Mouse (Mus musculus): Measurements from ENCODE around the gene Spon1. TPM values are rescaled to one million over a fixed set of nuclear protein-coding genes. Genes with fewer than 3 reads are reported as not detected.
A peak's percentile ranks its signal among the peaks of the same experiment; 100 is the strongest.

Gene Spon1
- polyA plus RNA-seq, 1 experiment: 38.2 TPM

- H3K4me1 ChIP-seq (ENCODE audit: control insufficient read depth, insufficient read depth, low read length): peaks cover 5% of the 10 kb centered on the region; the same call in 1 of the 2 replicates
- no peak for DNase-seq
- no peaks in the 10 kb centered on the region for H3K27me3 ChIP-seq (ENCODE audit: control insufficient read depth, insufficient read depth, low read length)
- no peak for TF ChIP-seq POLR2A (IDR thresholded peaks at IDR 0.05; ENCODE audit: borderline replicate concordance, insufficient read depth, low read length)
- no peak for TF ChIP-seq CTCF (IDR thresholded peaks at IDR 0.05; ENCODE audit: borderline replicate concordance, insufficient read depth, low read depth, low read length)
- peak overlapping the region; percentile 3 for H3K4me3 ChIP-seq (replicated peaks; ENCODE audit: insufficient read depth, low read depth, low read length)
- H3K27ac ChIP-seq (ENCODE audit: insufficient read depth, low read length): no peak overlapping the region; the same call in 1 of the 2 replicates
- 78% methylated on average over 6 of the region's 6 CpGs for WGBS
These were observed 2.6 kb downstream of the Spon1 start for GRCm38 (mm10) chr7:113768174-113768935.

DNA sequence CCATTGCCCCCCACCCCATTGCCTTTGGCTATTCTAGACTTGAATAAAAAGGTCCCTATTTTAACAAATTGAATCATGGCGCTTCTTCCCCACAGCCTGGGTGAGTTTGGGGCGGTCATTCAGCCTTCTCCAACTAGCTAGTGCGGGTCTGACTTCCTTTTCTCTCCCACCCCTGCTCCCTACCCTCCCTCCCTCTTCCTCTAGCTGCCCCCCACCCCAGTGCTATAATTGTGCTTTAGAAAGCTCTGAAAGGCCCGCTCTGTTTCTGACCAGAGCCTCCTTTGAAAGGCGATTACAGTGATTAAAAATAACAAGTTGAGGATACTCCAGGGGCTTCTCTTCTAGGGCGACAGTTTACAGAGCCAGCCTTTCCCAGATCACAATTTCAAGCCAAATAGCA lies 3.5 kb downstream of the Spon1 start:
- no peak for DNase-seq
- TF ChIP-seq CTCF (IDR thresholded peaks at IDR 0.05; ENCODE audit: borderline replicate concordance, insufficient read depth, low read depth, low read length): no peak
- TF ChIP-seq POLR2A (IDR thresholded peaks at IDR 0.05; ENCODE audit: borderline replicate concordance, insufficient read depth, low read length): no peak
- Histone ChIP-seq H3K27me3 (ENCODE audit: control insufficient read depth, insufficient read depth, low read length) (no peaks in the 10 kb centered on the region), H3K4me1 (ENCODE audit: control insufficient read depth, insufficient read depth, low read length) (peaks cover 5% of the 10 kb centered on the region; the same call in 1 of the 2 replicates), H3K4me3 (replicated peaks; ENCODE audit: insufficient read depth, low read depth, low read length) (no peak overlapping the region), H3K27ac (ENCODE audit: insufficient read depth, low read length) (no peak overlapping the region)
- 72% methylated on average over 6 of the region's 6 CpGs for WGBS

- H3K4me1 ChIP-seq (ENCODE audit: control insufficient read depth, insufficient read depth, low read length): peaks cover 14% of the 10 kb centered on the region; the same call in 1 of the 2 replicates
- TF ChIP-seq POLR2A (IDR thresholded peaks at IDR 0.05; ENCODE audit: borderline replicate concordance, insufficient read depth, low read length) (no peak), CTCF (IDR thresholded peaks at IDR 0.05; ENCODE audit: borderline replicate concordance, insufficient read depth, low read depth, low read length) (no peak)
- H3K27ac ChIP-seq (ENCODE audit: insufficient read depth, low read length): no peak overlapping the region
- WGBS: 90% methylated on average over 2 of the region's 2 CpGs
- DNase-seq: no peak
- no peak overlapping the region for H3K4me3 ChIP-seq (replicated peaks; ENCODE audit: insufficient read depth, low read depth, low read length)
- no peaks in the 10 kb centered on the region for H3K27me3 ChIP-seq (ENCODE audit: control insufficient read depth, insufficient read depth, low read length)
These were observed 6.3 kb downstream of the Spon1 start for GRCm38 (mm10) chr7:113772135-113772534.

DNA sequence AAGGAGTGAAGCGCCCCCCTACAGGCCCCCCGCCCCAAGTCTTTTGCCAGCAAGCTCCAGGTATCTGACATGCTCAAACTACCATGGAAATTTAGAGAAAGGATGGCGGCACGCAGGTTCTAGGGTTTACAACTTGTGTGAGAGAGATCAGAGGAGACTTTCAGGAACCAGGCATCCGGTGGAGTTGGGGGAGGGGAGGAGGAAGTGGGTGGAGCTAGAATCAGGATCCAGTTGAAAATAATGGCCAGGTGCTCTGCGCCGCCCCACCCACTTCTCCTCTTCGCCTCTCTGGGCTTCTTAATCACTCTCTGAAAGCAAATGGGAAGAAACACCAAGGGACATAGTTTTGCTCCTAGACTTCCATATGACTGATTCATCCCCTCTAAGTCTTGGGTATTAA lies 7.6 kb downstream of the Spon1 start:
- WGBS: 68% methylated on average over 8 of the region's 8 CpGs

GRCm38 (mm10) chr7:113774039-113774438 lies 8.2 kb downstream of the Spon1 start:
- DNase-seq: peak; percentile 60 to 70
- peaks cover 9% of the 10 kb centered on the region; the same call in 1 of the 2 replicates for H3K4me1 ChIP-seq (ENCODE audit: control insufficient read depth, insufficient read depth, low read length)
- TF ChIP-seq CTCF (IDR thresholded peaks at IDR 0.05; ENCODE audit: borderline replicate concordance, insufficient read depth, low read depth, low read length) (peak; percentile 72), POLR2A (IDR thresholded peaks at IDR 0.05; ENCODE audit: borderline replicate concordance, insufficient read depth, low read length) (no peak)
- WGBS: 34% methylated on average over 7 of the region's 7 CpGs
- no peak overlapping the region for H3K27ac ChIP-seq (ENCODE audit: insufficient read depth, low read length)
- no peak overlapping the region for H3K4me3 ChIP-seq (replicated peaks; ENCODE audit: insufficient read depth, low read depth, low read length)
- no peaks in the 10 kb centered on the region for H3K27me3 ChIP-seq (ENCODE audit: control insufficient read depth, insufficient read depth, low read length)

More for the DNA sequence above, 7.6 kb downstream of the Spon1 start:
- no peak overlapping the region for H3K4me3 ChIP-seq (replicated peaks; ENCODE audit: insufficient read depth, low read depth, low read length)
- DNase-seq: no peak
- H3K27me3 ChIP-seq (ENCODE audit: control insufficient read depth, insufficient read depth, low read length): no peaks in the 10 kb centered on the region
- TF ChIP-seq POLR2A (IDR thresholded peaks at IDR 0.05; ENCODE audit: borderline replicate concordance, insufficient read depth, low read length): no peak
- no peak for TF ChIP-seq CTCF (IDR thresholded peaks at IDR 0.05; ENCODE audit: borderline replicate concordance, insufficient read depth, low read depth, low read length)
- peaks cover 9% of the 10 kb centered on the region; the same call in 1 of the 2 replicates for H3K4me1 ChIP-seq (ENCODE audit: control insufficient read depth, insufficient read depth, low read length)
- no peak overlapping the region for H3K27ac ChIP-seq (ENCODE audit: insufficient read depth, low read length)

- no peak for TF ChIP-seq CTCF (IDR thresholded peaks at IDR 0.05; ENCODE audit: borderline replicate concordance, insufficient read depth, low read depth, low read length)
- TF ChIP-seq POLR2A (IDR thresholded peaks at IDR 0.05; ENCODE audit: borderline replicate concordance, insufficient read depth, low read length): no peak
- Histone ChIP-seq H3K27ac (ENCODE audit: insufficient read depth, low read length) (no peak overlapping the region), H3K4me1 (ENCODE audit: control insufficient read depth, insufficient read depth, low read length) (peaks cover 9% of the 10 kb centered on the region; the same call in 1 of the 2 replicates), H3K4me3 (replicated peaks; ENCODE audit: insufficient read depth, low read depth, low read length) (no peak overlapping the region), H3K27me3 (ENCODE audit: control insufficient read depth, insufficient read depth, low read length) (no peaks in the 10 kb centered on the region)
- 47% methylated on average over 3 of the region's 3 CpGs for WGBS
- peak in 1 of 2 experiments; percentile 44 for DNase-seq
These were observed 9.1 kb downstream of the Spon1 start for GRCm38 (mm10) chr7:113774906-113775305.

- WGBS: 97% methylated on average over 6 of the region's 6 CpGs
- Histone ChIP-seq H3K4me3 (replicated peaks; ENCODE audit: insufficient read depth, low read depth, low read length) (no peak overlapping the region), H3K27ac (ENCODE audit: insufficient read depth, low read length) (no peak overlapping the region), H3K4me1 (ENCODE audit: control insufficient read depth, insufficient read depth, low read length) (peaks cover 9% of the 10 kb centered on the region), H3K27me3 (ENCODE audit: control insufficient read depth, insufficient read depth, low read length) (no peaks in the 10 kb centered on the region)
- no peak for DNase-seq
- TF ChIP-seq POLR2A (IDR thresholded peaks at IDR 0.05; ENCODE audit: borderline replicate concordance, insufficient read depth, low read length): no peak
- TF ChIP-seq CTCF (IDR thresholded peaks at IDR 0.05; ENCODE audit: borderline replicate concordance, insufficient read depth, low read depth, low read length): no peak
These were observed 12.7 kb downstream of the Spon1 start for GRCm38 (mm10) chr7:113778546-113778945.

DNA sequence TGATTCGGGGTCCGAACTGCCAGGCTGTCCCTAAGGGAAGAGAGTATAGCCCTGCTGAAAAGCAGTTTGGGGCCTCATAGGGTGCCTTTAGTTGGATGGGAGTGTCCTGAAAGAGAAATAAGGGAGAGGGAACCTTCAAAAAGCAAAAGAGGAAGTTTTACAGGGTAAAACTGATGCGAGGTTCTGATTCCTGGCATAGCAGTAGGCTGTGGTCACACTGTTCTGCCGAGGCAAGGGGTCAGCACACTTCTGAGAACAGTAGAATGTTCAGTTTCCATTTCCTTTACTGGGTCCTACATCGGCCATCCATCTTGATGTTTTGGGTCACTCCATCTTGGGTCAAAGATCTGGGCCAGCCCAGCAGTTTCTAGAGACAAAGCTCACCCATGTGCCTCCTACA lies 14.5 kb downstream of the Spon1 start:
- DNase-seq: no peak
- H3K27me3 ChIP-seq (ENCODE audit: control insufficient read depth, insufficient read depth, low read length): no peaks in the 10 kb centered on the region
- no peak overlapping the region for H3K4me3 ChIP-seq (replicated peaks; ENCODE audit: insufficient read depth, low read depth, low read length)
- TF ChIP-seq POLR2A (IDR thresholded peaks at IDR 0.05; ENCODE audit: borderline replicate concordance, insufficient read depth, low read length) (no peak), CTCF (IDR thresholded peaks at IDR 0.05; ENCODE audit: borderline replicate concordance, insufficient read depth, low read depth, low read length) (no peak)
- peaks cover 2% of the 10 kb centered on the region for H3K4me1 ChIP-seq (ENCODE audit: control insufficient read depth, insufficient read depth, low read length)
- H3K27ac ChIP-seq (ENCODE audit: insufficient read depth, low read length): no peak overlapping the region
- WGBS: 93% methylated on average over 5 of the region's 5 CpGs

Measured in cerebellum, adult 2 months (tissue).